Mouse (Mus musculus) brain, embryonic 14.5 days (tissue): ENCODE data around the gene Slc39a11.

ENCODE experiments used
- CTCF ChIP-seq: fragments of 200-500 bp; IDR thresholded peaks from 2 replicates; pipeline ENCODE4 v1.5.1; 2012; ENCODE audit warnings: inconsistent platforms, mild to moderate bottlenecking, moderate library complexity, borderline replicate concordance; ENCODE audit not compliant: insufficient read depth, insufficient read length; ENCODE audit errors: extremely low read depth
- POLR2A ChIP-seq: fragments of 200-500 bp; IDR thresholded peaks from 2 replicates; pipeline ENCODE4 v1.6.1; 2012; ENCODE audit warnings: mild to moderate bottlenecking, inconsistent platforms, borderline replicate concordance; ENCODE audit not compliant: poor library complexity, insufficient read depth, insufficient read length, severe bottlenecking; ENCODE audit errors: extremely low read depth

DNA sequence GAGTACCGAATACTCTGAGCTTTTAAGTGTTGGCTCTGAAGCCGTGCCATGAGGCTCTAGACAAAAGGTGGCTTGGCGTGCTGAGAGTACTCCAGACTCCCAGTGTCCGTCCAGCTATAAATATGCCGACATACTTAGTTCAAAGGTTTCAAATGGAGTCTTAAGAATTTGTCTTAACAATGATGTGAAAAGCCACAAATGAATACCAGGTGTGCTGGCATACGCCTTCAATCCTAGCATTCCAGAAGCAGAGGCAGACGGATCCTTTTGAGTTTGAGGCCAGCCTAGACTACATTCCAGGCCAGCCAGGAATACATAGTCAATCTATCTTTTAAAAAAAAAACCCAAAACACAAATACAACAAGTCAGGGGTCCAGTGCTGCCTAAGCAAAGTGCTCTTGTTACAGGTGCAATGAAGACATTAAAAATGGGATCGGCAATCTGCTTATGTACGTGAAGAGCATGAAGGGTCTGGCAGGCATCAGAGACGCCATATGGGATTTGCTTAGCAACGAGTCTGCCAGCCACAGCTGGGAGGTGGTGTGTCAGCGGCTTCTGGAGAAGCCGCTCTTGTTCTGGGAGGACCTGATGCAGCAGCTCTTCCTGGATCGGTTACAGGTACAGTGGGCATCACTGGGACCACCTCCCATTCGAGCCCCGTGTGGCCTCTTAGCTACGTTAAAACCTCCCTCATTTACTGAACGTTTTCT lies 4.8 kb upstream of the Slc39a11 start:
- TF ChIP-seq CTCF (no peak), POLR2A (no peak)
